Mouse (Mus musculus) G1E-ER4 (cell line): ENCODE data around the gene Uvssa. TPM values are rescaled to one million over a fixed set of nuclear protein-coding genes. Genes with fewer than 3 reads are reported as not detected.

Experiments
- GATA1 ChIP-seq: IDR thresholded peaks from one replicate; pipeline ENCODE4 v1.8.0; 2012; ENCODE audit warnings: low read length, inconsistent platforms
- polyA plus RNA-seq: library from polyadenylated mRNA; stranded (reverse); fragments of >175 nt; gene quantifications from 2 replicates; pipeline ENCODE4 v1.2.3, GENCODE M21; 2012

Uvssa gene
- 2.2 and 2.6 TPM in 2 replicates for polyA plus RNA-seq

- no peak for TF ChIP-seq GATA1
Observed at GRCm38 (mm10) chr5:33378302-33378854, at the start of gene Uvssa. Gene Uvssa, plus strand, starts transcription at chr5:33378549.

GRCm38 (mm10) chr5:33334381-33335272, 43.7 kb upstream of the Uvssa start:
- no peak for TF ChIP-seq GATA1

GRCm38 (mm10) chr5:33335273-33335976, 42.9 kb upstream of the Uvssa start, which contains the start of gene Maea:
Gene Maea, plus strand, starts transcription at chr5:33335509.
- no peak for TF ChIP-seq GATA1

- no peak for TF ChIP-seq GATA1
Observed at GRCm38 (mm10) chr5:33335977-33336360, 42.4 kb upstream of the Uvssa start.

GRCm38 (mm10) chr5:33337206-33337605, 41.1 kb upstream of the Uvssa start:
- no peak for TF ChIP-seq GATA1

- no peak for TF ChIP-seq GATA1
Observed at GRCm38 (mm10) chr5:33341165-33341564, 37.2 kb upstream of the Uvssa start.

GRCm38 (mm10) chr5:33342821-33343220, 35.5 kb upstream of the Uvssa start:
- TF ChIP-seq GATA1, result no peak

- TF ChIP-seq GATA1, result no peak
Observed at GRCm38 (mm10) chr5:33343571-33343970, 34.8 kb upstream of the Uvssa start.

- TF ChIP-seq GATA1, result no peak
Observed at GRCm38 (mm10) chr5:33344070-33344469, 34.3 kb upstream of the Uvssa start.

- TF ChIP-seq GATA1, result no peak
Observed at GRCm38 (mm10) chr5:33347620-33348019, 30.7 kb upstream of the Uvssa start.

GRCm38 (mm10) chr5:33349205-33349604, 29.1 kb upstream of the Uvssa start:
- TF ChIP-seq GATA1, result no peak

GRCm38 (mm10) chr5:33349706-33350105, 28.6 kb upstream of the Uvssa start:
- no peak for TF ChIP-seq GATA1

- peak; percentile 41 for TF ChIP-seq GATA1
Observed at GRCm38 (mm10) chr5:33351556-33352272, 26.6 kb upstream of the Uvssa start.

GRCm38 (mm10) chr5:33352273-33352645, 26.1 kb upstream of the Uvssa start:
- TF ChIP-seq GATA1, result no peak

GRCm38 (mm10) chr5:33353011-33353410, 25.3 kb upstream of the Uvssa start:
- TF ChIP-seq GATA1, result no peak

- TF ChIP-seq GATA1, result no peak
Observed at GRCm38 (mm10) chr5:33357494-33357893, 20.9 kb upstream of the Uvssa start.
